Mouse (Mus musculus): Measurements from ENCODE around the gene Vmn1r41.

GRCm38 (mm10) chr6:89742811-89743210 is 2.2 kb downstream of the Vmn1r41 start:
- TF ChIP-seq CTCF (IDR thresholded peaks at IDR 0.05; ENCODE audit: borderline replicate concordance, extremely low read depth, insufficient read depth, insufficient read length) (no peak), POLR2A (IDR thresholded peaks at IDR 0.05; ENCODE audit: borderline replicate concordance, extremely low read depth, insufficient read depth, insufficient read length, poor library complexity, severe bottlenecking) (no peak)
